Mouse (Mus musculus): ENCODE data around the gene Cachd1.

Gene Cachd1

DNA sequence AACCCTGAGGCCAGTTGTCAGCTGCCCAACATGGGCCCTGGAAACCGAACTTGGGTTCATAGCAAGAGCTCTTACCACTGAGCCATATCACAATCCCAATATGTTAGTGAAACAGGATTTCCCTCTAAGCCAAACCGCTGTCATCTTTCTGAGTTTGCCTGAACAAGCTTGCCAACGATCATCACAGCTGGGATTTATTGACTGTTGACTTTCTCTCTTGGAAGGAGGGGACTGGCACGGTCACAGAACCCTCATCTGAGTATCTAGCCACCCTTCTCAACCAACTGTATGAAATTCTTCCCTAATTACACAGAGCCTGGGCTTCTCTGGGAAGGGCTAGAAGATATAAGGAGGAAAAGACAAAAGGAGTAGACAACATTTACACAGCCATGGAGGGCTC is 270.1 kb downstream of the Cachd1 start:
- in situ Hi-C loops (cut with MboI, MseI): no loop called here

DNA sequence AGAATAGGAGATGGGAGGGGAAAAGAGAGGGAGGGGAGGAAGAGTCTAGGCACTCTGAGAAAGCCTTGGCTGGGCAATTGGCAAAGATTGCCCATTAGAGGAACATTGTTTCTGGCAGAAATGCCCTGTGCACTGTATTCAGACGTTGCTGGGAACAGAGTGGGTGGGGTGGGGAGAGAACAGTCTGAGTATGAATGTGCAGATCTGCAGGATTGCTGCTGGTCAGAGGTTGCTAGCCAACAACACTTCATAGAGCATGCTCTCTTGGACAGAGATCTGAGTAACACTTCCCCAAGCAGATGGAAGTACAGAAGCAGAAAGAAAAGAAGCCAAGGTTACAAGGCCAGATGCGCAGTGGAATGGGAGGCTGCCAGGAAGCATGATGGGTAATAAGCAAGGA is 285.7 kb downstream of the Cachd1 start:
- in situ Hi-C loops (cut with MboI, MseI): no loop called here

DNA sequence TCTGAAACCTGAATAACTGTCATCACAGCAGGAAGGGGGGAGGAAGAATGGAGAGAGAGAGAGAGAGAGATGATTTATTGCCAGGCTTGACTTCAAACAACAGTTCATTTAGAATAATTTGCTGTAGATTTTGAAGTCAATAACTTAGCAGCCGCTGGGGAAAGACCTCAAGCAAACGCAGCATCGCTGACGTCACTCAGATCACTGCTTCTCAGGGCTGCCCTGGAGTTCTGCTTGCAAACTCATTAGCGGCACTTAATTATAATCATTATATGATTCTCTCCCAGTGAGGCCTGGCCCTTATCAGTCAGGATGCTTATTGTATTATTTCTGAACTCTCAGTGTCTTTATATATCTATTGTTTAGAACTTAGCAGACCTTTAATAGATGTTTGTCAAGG is 289.9 kb downstream of the Cachd1 start:
- in situ Hi-C loops (cut with MboI, MseI): no loop called here

DNA sequence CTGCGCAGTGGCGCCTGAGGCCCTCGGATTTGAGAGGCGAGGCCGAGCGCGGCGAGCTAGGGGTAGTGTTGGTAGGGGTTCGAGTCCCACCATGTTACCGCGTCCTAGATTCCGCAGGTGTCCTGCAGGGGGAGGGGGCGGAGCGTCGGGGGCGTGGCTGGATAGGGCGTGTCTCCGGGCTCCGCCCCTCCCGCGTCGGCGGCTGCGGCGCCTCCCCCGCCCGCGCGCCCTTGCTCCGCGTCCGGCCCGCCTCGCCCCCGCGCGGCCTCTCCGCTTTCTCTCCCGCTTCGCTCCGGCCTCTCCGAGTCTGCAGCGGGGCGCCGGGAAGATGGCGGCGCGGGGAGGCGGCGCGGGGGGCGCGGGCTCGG is 292.3 kb downstream of the Cachd1 start, which contains the start of gene Raver2:
TSS of gene Raver2 (plus strand) at position 198 of the 368 bp plus-strand sequence.
- in situ Hi-C loops (cut with MboI, MseI): no loop called here

DNA sequence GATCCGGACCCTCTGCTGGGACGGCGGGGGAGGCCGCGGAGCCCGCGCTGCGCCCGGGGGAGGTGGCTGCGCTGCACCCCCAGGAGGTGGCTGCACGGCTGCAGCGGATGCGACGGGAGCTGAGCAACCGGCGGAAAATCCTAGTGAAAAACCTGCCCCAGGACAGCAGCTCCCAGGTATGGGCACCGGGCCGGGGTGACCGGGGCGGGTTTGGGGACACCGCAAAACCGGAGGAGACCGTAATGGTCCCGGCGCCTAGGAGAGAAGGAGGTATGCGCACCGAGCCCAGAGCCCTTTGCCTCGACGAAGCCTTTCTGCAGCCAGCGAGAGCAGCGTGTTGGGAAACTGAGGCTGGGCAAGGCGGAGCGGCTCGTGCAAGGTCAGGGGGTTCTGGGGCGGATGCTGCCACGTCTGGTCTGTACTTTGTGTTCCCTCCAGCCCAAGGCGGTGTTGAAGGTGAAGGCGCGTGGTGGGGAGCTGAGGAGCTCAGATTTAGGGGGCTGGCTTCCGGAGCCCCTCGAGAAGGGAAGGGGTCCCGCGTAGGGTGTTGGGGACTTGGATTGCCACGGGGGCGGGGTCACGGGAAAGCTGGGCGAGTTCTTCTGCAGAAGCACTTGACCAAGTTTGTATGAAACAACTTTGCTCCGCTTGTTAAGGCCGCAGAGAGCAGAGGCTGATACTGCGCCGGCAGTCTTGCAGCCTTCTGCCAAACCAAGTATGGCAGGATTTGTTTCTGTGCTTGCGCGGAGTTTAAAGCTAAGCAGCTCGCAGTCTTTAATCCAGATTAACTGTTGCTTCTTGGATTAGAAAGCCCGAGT is 292.9 kb downstream of the Cachd1 start:
- in situ Hi-C loops (cut with MboI, MseI): no loop called here

DNA sequence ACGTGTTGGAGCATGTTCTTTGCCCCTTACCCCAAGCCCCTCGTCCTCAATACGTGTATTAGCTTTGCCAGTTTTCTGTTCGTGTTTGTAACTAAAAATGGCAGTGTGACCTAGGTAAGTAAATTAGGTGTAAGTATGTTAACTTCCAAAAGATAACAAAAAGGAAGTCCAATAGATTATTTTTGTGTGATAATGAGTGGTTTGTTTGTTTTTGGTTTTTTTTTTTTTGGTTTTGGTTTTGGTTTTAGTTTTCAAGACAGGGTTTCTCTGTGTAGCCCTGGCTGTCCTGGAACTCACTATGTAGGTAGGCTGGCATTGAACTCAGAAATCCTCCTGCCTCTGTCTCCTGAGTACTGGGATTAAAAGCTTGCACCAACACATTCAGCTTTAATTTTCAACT is 295.1 kb downstream of the Cachd1 start:
- in situ Hi-C loops (cut with MboI, MseI): no loop called here

DNA sequence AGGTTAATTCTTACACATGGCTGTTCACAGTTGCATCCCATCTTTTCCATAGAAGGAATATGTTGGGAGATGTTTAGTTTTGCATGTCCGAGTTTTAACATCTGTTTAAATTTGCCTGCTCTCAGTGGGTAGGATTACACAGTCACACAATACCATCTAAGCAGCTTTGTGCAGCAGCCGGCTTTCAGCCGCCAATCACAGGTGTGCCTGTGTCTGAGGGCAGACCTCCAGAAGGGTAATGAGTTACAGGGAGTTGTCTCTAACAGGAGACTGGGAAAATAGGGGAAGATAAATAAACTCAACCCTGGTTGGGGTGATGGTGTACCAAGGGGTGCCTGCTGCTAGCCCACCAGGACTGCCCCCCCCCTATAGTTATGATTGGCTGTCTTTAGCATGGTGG is 299.9 kb downstream of the Cachd1 start:
- in situ Hi-C loops (cut with MboI, MseI): no loop called here

All from T-helper 2 cell (primary cell).